ENCODE assay signal across 31 mouse cellular contexts in genomic region chr4:89350391-89350790, GRCm38 (mm10). TPM values are rescaled to one million over a fixed set of nuclear protein-coding genes. Genes with fewer than 3 reads are reported as not detected.
DNase-seq lines count a peak whose midpoint lies in the region; ATAC-seq and TF ChIP-seq lines count a peak whose summit lies in the region.
"Had no signal": no experiment of that assay in that cellular context is flagged by ENCODE, and none has a peak within 500 bp of the region (broad histone marks: within the 10 kb centered on the region; RNA-seq: fewer than 3 reads in every experiment).

No protein-coding gene starts in this region.

- H3K4me2 ChIP-seq in limb, embryonic 13.5 days (replicated peaks): 0 out of 2 replicates have a peak overlapping the region, but pooled peaks have one; percentile 12
- H3K4me2 ChIP-seq: embryonic facial prominence, embryonic 13.5 days; forebrain, embryonic 12.5 days; hindbrain, embryonic 12.5 days; hindbrain, embryonic 15.5 days had no signal

- peak overlapping the region; percentile 63; the same call in 1 of the 2 replicates for H3K27ac ChIP-seq in kidney, adult 2 months (ENCODE audit: insufficient read depth, low read depth, low read length)
- peak overlapping the region; percentile 96 for H3K27ac ChIP-seq in MEL (ENCODE audit: control insufficient read depth, low read depth, low read length)
- H3K27ac ChIP-seq in limb, embryonic 13.5 days: no peak overlapping the region
- H3K27ac ChIP-seq: embryonic facial prominence, embryonic 10.5 days; embryonic facial prominence, embryonic 13.5 days; forebrain, embryonic 12.5 days; heart, adult 2 months; heart, embryonic 10.5 days; hindbrain, embryonic 12.5 days; hindbrain, embryonic 15.5 days had no signal

- peak; percentile 10 for ATAC-seq in CD4-positive, CD25-positive, alpha-beta regulatory T cell, adult 4 months
- 0 out of 2 replicates have a peak, but pooled peaks have one; percentile 48 for ATAC-seq in limb, embryonic 13.5 days (ENCODE audit: low FRiP score, low read depth)
- ATAC-seq: forebrain, embryonic 16.5 days; intestine, postnatal 0 days had no signal

- no peak overlapping the region for H3K4me3 ChIP-seq in kidney, adult 2 months (ENCODE audit: insufficient read depth, low read depth, low read length)
- H3K4me3 ChIP-seq in MEL (ENCODE audit: control insufficient read depth in 1 of 2, insufficient read depth in 1 of 2, low read depth in 2 of 2, low read length in 2 of 2): peak overlapping the region; percentile 28 to 39
- no peak overlapping the region for H3K4me3 ChIP-seq in limb, embryonic 13.5 days
- H3K4me3 ChIP-seq: embryonic facial prominence, embryonic 10.5 days; embryonic facial prominence, embryonic 13.5 days; erythroblast, embryonic 14.5 days; forebrain, embryonic 12.5 days; heart, adult 2 months; heart, embryonic 10.5 days; hindbrain, embryonic 12.5 days; hindbrain, embryonic 15.5 days had no signal

- 42% methylated on average over 9 of the region's 9 CpGs for WGBS in kidney, adult 2 months
- 22% methylated on average over 9 of the region's 9 CpGs for WGBS in limb, embryonic 13.5 days

- TF ChIP-seq CTCF in kidney, adult 2 months (conservative IDR thresholded peaks at IDR 0.05; ENCODE audit: insufficient read depth, insufficient read length, low read depth, low read length): no peak
- no peak for TF ChIP-seq CTCF in MEL (IDR thresholded peaks at IDR 0.05 in 2 of 3, conservative IDR thresholded peaks at IDR 0.05 in 1 of 3; ENCODE audit: control insufficient read depth in 1 of 3, insufficient read depth in 1 of 3, low read depth in 2 of 3, low read length in 3 of 3, poor library complexity in 1 of 3, severe bottlenecking in 1 of 3)

- TF ChIP-seq EP300 in MEL (IDR thresholded peaks at IDR 0.05; ENCODE audit: low read depth in 1 of 2, low read length in 2 of 2): no peak

- H3K36me3 ChIP-seq in kidney, adult 2 months (ENCODE audit: control insufficient read depth, insufficient read depth, low read length): no peaks in the 10 kb centered on the region
- H3K36me3 ChIP-seq in MEL (ENCODE audit: control insufficient read depth in 1 of 2, insufficient read depth in 2 of 2, low read length in 2 of 2): peaks cover 2 to 28% of the 10 kb centered on the region in 2 experiments; a peak in 3 of 4 replicates
- H3K36me3 ChIP-seq in limb, embryonic 13.5 days: no peaks in the 10 kb centered on the region
- H3K36me3 ChIP-seq: embryonic facial prominence, embryonic 10.5 days; embryonic facial prominence, embryonic 13.5 days; forebrain, embryonic 12.5 days; heart, embryonic 10.5 days; hindbrain, embryonic 12.5 days; hindbrain, embryonic 15.5 days had no signal

- H3K9ac ChIP-seq in MEL (ENCODE audit: control insufficient read depth, low read depth, low read length, poor library complexity, severe bottlenecking): peak overlapping the region; percentile 64
- no peak overlapping the region for H3K9ac ChIP-seq in limb, embryonic 13.5 days
- H3K9ac ChIP-seq: embryonic facial prominence, embryonic 13.5 days; forebrain, embryonic 12.5 days; hindbrain, embryonic 12.5 days; hindbrain, embryonic 15.5 days had no signal

- TF ChIP-seq POLR2A in kidney, adult 2 months (IDR thresholded peaks at IDR 0.05; ENCODE audit: low read depth, low read length): no peak
- no peak for TF ChIP-seq POLR2A in MEL (IDR thresholded peaks at IDR 0.05; ENCODE audit: control insufficient read depth in 1 of 2, insufficient read depth in 1 of 2, low read depth in 1 of 2, low read length in 2 of 2, poor library complexity in 1 of 2)

- no peaks in the 10 kb centered on the region for H3K9me3 ChIP-seq in MEL (replicated peaks; ENCODE audit: insufficient read depth, low read length)
- H3K9me3 ChIP-seq in limb, embryonic 13.5 days: no peaks in the 10 kb centered on the region
- H3K9me3 ChIP-seq: embryonic facial prominence, embryonic 10.5 days; embryonic facial prominence, embryonic 13.5 days; forebrain, embryonic 12.5 days; heart, embryonic 10.5 days; hindbrain, embryonic 12.5 days; hindbrain, embryonic 15.5 days had no signal

- no peak for DNase-seq in kidney, adult 2 months
- no peak for DNase-seq in kidney, postnatal 10 days
- peak; percentile 60 for DNase-seq in MEL (ENCODE audit: low read depth, low spot score)
- DNase-seq in right cerebral cortex, postnatal 10 days (ENCODE audit: low spot score in 2 of 2): no peak
- DNase-seq in left cerebral cortex, postnatal 36 days (ENCODE audit: low spot score in 2 of 2): no peak
- DNase-seq: adrenal gland, adult 2 months; adrenal gland, postnatal 25 days; cerebellum, adult 11-12 months; cerebellum, adult 8-10 months; cerebellum, postnatal 10 days; cerebellum, postnatal 36 days; embryo, embryonic 11 days; gastrocnemius, postnatal 25 days; heart, adult 2 months had no signal

- TF ChIP-seq RAD21 in MEL (IDR thresholded peaks at IDR 0.05; ENCODE audit: low read depth, low read length): no peak

- no peaks in the 10 kb centered on the region for H3K4me1 ChIP-seq in kidney, adult 2 months (ENCODE audit: control insufficient read depth, insufficient read depth, low read length)
- peaks cover 19 to 25% of the 10 kb centered on the region in 2 experiments for H3K4me1 ChIP-seq in MEL (ENCODE audit: control insufficient read depth in 1 of 2, insufficient read depth in 2 of 2, low read length in 2 of 2)
- peaks cover 12% of the 10 kb centered on the region for H3K4me1 ChIP-seq in limb, embryonic 13.5 days
- H3K4me1 ChIP-seq: embryonic facial prominence, embryonic 13.5 days; forebrain, embryonic 12.5 days; hindbrain, embryonic 12.5 days; hindbrain, embryonic 15.5 days had no signal

- H3K27me3 ChIP-seq in kidney, adult 2 months (replicated peaks; ENCODE audit: control insufficient read depth, insufficient read depth, low read length): 0 out of 2 replicates have a peak, but pooled peaks cover 1% of the 10 kb centered on the region
- H3K27me3 ChIP-seq in MEL (ENCODE audit: control insufficient read depth in 1 of 2, insufficient read depth in 2 of 2, low read length in 2 of 2): no peaks in the 10 kb centered on the region
- no peaks in the 10 kb centered on the region for H3K27me3 ChIP-seq in limb, embryonic 13.5 days
- H3K27me3 ChIP-seq: embryonic facial prominence, embryonic 13.5 days; forebrain, embryonic 12.5 days; hindbrain, embryonic 12.5 days; hindbrain, embryonic 15.5 days had no signal

- intact Hi-C loops in left cerebral cortex, postnatal 36 days (cut with DNase I): no loop called here

- H3K79me2 ChIP-seq in MEL (ENCODE audit: control insufficient read depth, insufficient read depth, low read length, poor library complexity): no peaks in the 10 kb centered on the region

TF ChIP-seq in MEL, 35 proteins besides CTCF, POLR2A, EP300 and RAD21:
- TF ChIP-seq KAT2A (conservative IDR thresholded peaks at IDR 0.05; ENCODE audit: low read depth, low read length) (no peak), NRF1 (IDR thresholded peaks at IDR 0.05; ENCODE audit: insufficient read depth, low read depth, low read length, poor library complexity, severe bottlenecking) (no peak), TCF12 (IDR thresholded peaks at IDR 0.05; ENCODE audit: low read depth, low read length) (0 out of 2 replicates have a peak, but pooled peaks have one; percentile 11), USF2 (IDR thresholded peaks at IDR 0.05; ENCODE audit: borderline replicate concordance in 1 of 2, insufficient read depth in 1 of 2, low read depth in 1 of 2, low read length in 2 of 2) (no peak), ELF1 (IDR thresholded peaks at IDR 0.05; ENCODE audit: low read depth, low read length) (no peak), MAFK (IDR thresholded peaks at IDR 0.05; ENCODE audit: borderline replicate concordance, low read depth, low read length) (0 out of 2 replicates have a peak, but pooled peaks have one; percentile 23)

RNA-seq across cellular contexts. Expression of gene Cdkn2b, which starts 39.6 kb away (rescaled TPM):
- polyA plus RNA-seq in kidney, adult 2 months (2012; rRNA removed): 5.1 and 7.2 TPM in 2 replicates
- under 1 TPM in 1 of 2 experiments, not detected in 1; 0.76 TPM for polyA plus RNA-seq in CD4-positive, CD25-positive, alpha-beta regulatory T cell, adult 4 months (2017; shearing (Covaris generic))
- total RNA-seq in MEL (2012; rRNA removed): 2.5 and 3.2 TPM in 2 replicates
- 1 to 10 TPM in 1 of 2 experiments, not detected in 1; 1.9 TPM for polyA plus RNA-seq in MEL (2012; ENCODE audit: insufficient read depth in 1 of 2, insufficient read length in 2 of 2, low read depth in 1 of 2, low replicate concordance in 2 of 2, missing spikeins in 1 of 2)
- 2.3 and 2.4 TPM in 2 replicates for polyA plus RNA-seq in limb, embryonic 13.5 days (2015; fragmentation: Nextera tagmentation; extraction: Ambion mirVana)
- 1 to 10 TPM; 1.2 to 1.7 TPM for total RNA-seq in left cerebral cortex, postnatal 36 days (2021)
- total RNA-seq: hematopoietic stem cell, adult 5-6 weeks had no signal
- polyA plus RNA-seq: C2C12; erythroblast, embryonic 14.5 days had no signal

RNA-seq across cellular contexts. Expression of gene Cdkn2a, which starts 55.9 kb away (rescaled TPM):
- polyA plus RNA-seq in kidney, adult 2 months (2012; rRNA removed): 0.15 and 0.39 TPM in 2 replicates
- polyA plus RNA-seq in CD4-positive, CD25-positive, alpha-beta regulatory T cell, adult 4 months (2017; shearing (Covaris generic)): not detected
- 163 and 196 TPM in 2 replicates for total RNA-seq in MEL (2012; rRNA removed)
- 100 to 1,000 TPM in 1 of 2 experiments, not detected in 1; 355 TPM for polyA plus RNA-seq in MEL (2012; ENCODE audit: insufficient read depth in 1 of 2, insufficient read length in 2 of 2, low read depth in 1 of 2, low replicate concordance in 2 of 2, missing spikeins in 1 of 2)
- polyA plus RNA-seq in limb, embryonic 13.5 days (2015; fragmentation: Nextera tagmentation; extraction: Ambion mirVana): not detected in 2 replicates
- total RNA-seq in left cerebral cortex, postnatal 36 days (2021): under 1 TPM in 1 of 2 experiments, not detected in 1; 0.37 TPM
- total RNA-seq: gastrocnemius, postnatal 25 days; heart, adult 2 months; heart, postnatal 25 days; hematopoietic stem cell, adult 5-6 weeks had no signal
- polyA plus RNA-seq: C2C12; embryonic facial prominence, embryonic 10.5 days; embryonic facial prominence, embryonic 13.5 days; forebrain, embryonic 12.5 days; forebrain, embryonic 16.5 days; heart, embryonic 10.5 days; heart, embryonic 14.5 days; heart, postnatal 0 days; hindbrain, embryonic 12.5 days; hindbrain, embryonic 15.5 days; intestine, embryonic 14.5 days; intestine, postnatal 0 days had no signal

Comparison
In these comparisons a context has a peak if more than half of its experiments do, and no peak if none do; other contexts are left out.
1. H3K4me3 ChIP-seq: peak in MEL (2 of 2); none in kidney, adult 2 months (single experiment) and limb, embryonic 13.5 days (single experiment).